ENCODE assay signal across 16 mouse cellular contexts in the genomic region with DNA sequence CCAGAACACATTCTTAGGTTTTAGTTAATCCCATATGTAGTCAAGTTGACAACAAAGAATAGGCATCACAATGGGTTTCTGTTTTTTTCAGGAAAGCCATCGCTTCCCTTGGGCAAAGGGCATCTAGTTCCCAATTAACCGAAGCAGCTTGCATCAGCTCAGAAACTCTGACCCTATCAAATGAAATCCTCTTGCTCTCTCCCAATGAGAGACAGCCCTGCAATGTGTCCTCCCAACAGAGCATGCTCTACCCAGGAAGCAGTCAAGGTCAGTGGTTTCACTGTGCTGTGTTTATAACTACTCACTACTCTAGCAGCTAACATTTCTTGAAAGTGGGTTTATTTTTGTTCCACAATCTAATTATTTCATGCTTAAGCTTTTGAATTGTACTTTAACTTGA.
"Had no signal": no experiment of that assay in that cellular context is flagged by ENCODE, and none has a peak within 500 bp of the region (broad histone marks: within the 10 kb centered on the region; RNA-seq: fewer than 3 reads in every experiment).

No protein-coding gene starts in this region.

- H3K27ac ChIP-seq: hindbrain, embryonic 15.5 days; limb, embryonic 12.5 days; liver, embryonic 14.5 days; macrophage; midbrain, embryonic 15.5 days; neural tube, embryonic 12.5 days; stomach, embryonic 15.5 days had no signal

- H3K4me1 ChIP-seq: hindbrain, embryonic 15.5 days; limb, embryonic 12.5 days; megakaryocyte, embryonic 14.5 days; midbrain, embryonic 15.5 days; neural tube, embryonic 12.5 days; stomach, embryonic 15.5 days had no signal

- H3K9me3 ChIP-seq: hindbrain, embryonic 15.5 days; limb, embryonic 12.5 days; megakaryocyte, embryonic 14.5 days; midbrain, embryonic 15.5 days; neural tube, embryonic 12.5 days; stomach, embryonic 15.5 days had no signal

- ATAC-seq: intestine, embryonic 16.5 days; midbrain, embryonic 15.5 days had no signal

- H3K9ac ChIP-seq: hindbrain, embryonic 15.5 days; limb, embryonic 12.5 days; liver, embryonic 14.5 days; lung, embryonic 14.5 days; midbrain, embryonic 15.5 days; neural tube, embryonic 12.5 days; stomach, embryonic 15.5 days had no signal

- H3K36me3 ChIP-seq: hindbrain, embryonic 15.5 days; limb, embryonic 12.5 days; midbrain, embryonic 15.5 days; neural tube, embryonic 12.5 days; stomach, embryonic 15.5 days had no signal

- H3K27me3 ChIP-seq: hindbrain, embryonic 15.5 days; limb, embryonic 12.5 days; megakaryocyte, embryonic 14.5 days; midbrain, embryonic 15.5 days; neural tube, embryonic 12.5 days; stomach, embryonic 15.5 days had no signal

- H3K4me3 ChIP-seq: hindbrain, embryonic 15.5 days; limb, embryonic 12.5 days; megakaryocyte, embryonic 14.5 days; midbrain, embryonic 15.5 days; neural tube, embryonic 12.5 days; stomach, embryonic 15.5 days had no signal

- H3K4me2 ChIP-seq: hindbrain, embryonic 15.5 days; limb, embryonic 12.5 days; lung, embryonic 14.5 days; midbrain, embryonic 11.5 days; midbrain, embryonic 15.5 days; neural tube, embryonic 12.5 days; stomach, embryonic 15.5 days had no signal

- DNase-seq: layer of hippocampus, adult 9-11 months; lung, embryonic 14.5 days; lung, postnatal 10 days; right cerebral cortex, postnatal 14 days; thymus, adult 2 months; thymus, postnatal 25 days had no signal
